Mouse (Mus musculus) bone marrow, adult 2 months (tissue): ENCODE measurements at regions not wholly inside any gene's neighbourhood (a gene's known extent, or its start where the extent isn't known, plus 50 kb on each side); places are given as distances from the start of the nearest gene placed in this dataset.
A peak's percentile ranks its signal among the peaks of the same experiment; 100 is the strongest.

ENCODE experiments used
- H3K27ac ChIP-seq: fragments of 200-500 bp; 2 replicates; pipeline ENCODE4 v1.5.1; 2012; ENCODE audit warnings: low read depth, mild to moderate bottlenecking, control low read depth, inconsistent platforms, low read length; ENCODE audit not compliant: control insufficient read depth, poor library complexity, insufficient read depth
- H3K4me1 ChIP-seq: fragments of 200-500 bp; 2 replicates; pipeline ENCODE4 v1.6.1; 2011; ENCODE audit warnings: low read length; ENCODE audit not compliant: control insufficient read depth, insufficient read depth
- H3K4me3 ChIP-seq: fragments of 200-500 bp; replicated peaks from 2 replicates; pipeline ENCODE3; 2011; ENCODE audit warnings: mild to moderate bottlenecking, low read depth, low read length, control low read depth; ENCODE audit not compliant: control insufficient read depth
- CTCF ChIP-seq: fragments of 200-500 bp; IDR thresholded peaks from 2 replicates; pipeline ENCODE4 v1.5.1; 2011; ENCODE audit warnings: low read length, control low read depth; ENCODE audit not compliant: control insufficient read depth, insufficient read depth
- POLR2A ChIP-seq: fragments of 200-500 bp; IDR thresholded peaks from 2 replicates; pipeline ENCODE4 v1.6.1; 2011; ENCODE audit warnings: low read depth, mild to moderate bottlenecking, control low read depth, low read length, borderline replicate concordance; ENCODE audit not compliant: control insufficient read depth
- WGBS: fragments of 180-500 bp; shearing (Covaris S2); methylation state at CpG from one replicate; pipeline ENCODE4 v1.1.7; 2018; 5-methylcytosine and 5-hydroxymethylcytosine counted together

GRCm38 (mm10) chr3:149092649-149093048, 102.3 kb upstream of the Adgrl2 start:
- TF ChIP-seq CTCF (no peak), POLR2A (no peak)
- 38% methylated on average over 5 of the region's 5 CpGs for WGBS

GRCm38 (mm10) chr3:149090103-149090502, 99.7 kb upstream of the Adgrl2 start:
- WGBS = 79% methylated on average over 5 of the region's 5 CpGs
- no peak overlapping the region for H3K4me3 ChIP-seq
- H3K27ac ChIP-seq = no peak overlapping the region
- H3K4me1 ChIP-seq = peaks cover 5% of the 10 kb centered on the region; the same call in 1 of the 2 replicates
- TF ChIP-seq POLR2A (no peak), CTCF (no peak)

More at GRCm38 (mm10) chr3:149092649-149093048, 102.3 kb upstream of the Adgrl2 start:
- Histone ChIP-seq H3K27ac (no peak overlapping the region), H3K4me1 (no peaks in the 10 kb centered on the region; the same call in 1 of the 2 replicates), H3K4me3 (no peak overlapping the region)

GRCm38 (mm10) chr3:149088621-149089128, 98.3 kb upstream of the Adgrl2 start:
- no peak overlapping the region for H3K27ac ChIP-seq
- H3K4me3 ChIP-seq = peak overlapping the region; percentile 20
- 2% methylated on average over 16 of the region's 16 CpGs for WGBS
- TF ChIP-seq CTCF (no peak), POLR2A (no peak)
- peaks cover 5% of the 10 kb centered on the region; the same call in 1 of the 2 replicates for H3K4me1 ChIP-seq

GRCm38 (mm10) chr3:149087488-149087887, 97.1 kb upstream of the Adgrl2 start:
- 87% methylated on average over 8 of the region's 8 CpGs for WGBS
- H3K27ac ChIP-seq = no peak overlapping the region

GRCm38 (mm10) chr3:149086704-149087103, 96.3 kb upstream of the Adgrl2 start:
- Histone ChIP-seq H3K4me3 (no peak overlapping the region), H3K27ac (no peak overlapping the region), H3K4me1 (peaks cover 5% of the 10 kb centered on the region; the same call in 1 of the 2 replicates)
- TF ChIP-seq POLR2A (no peak), CTCF (no peak)
- WGBS = 52% methylated on average over 5 of the region's 5 CpGs

More at GRCm38 (mm10) chr3:149087488-149087887, 97.1 kb upstream of the Adgrl2 start:
- Histone ChIP-seq H3K4me3 (no peak overlapping the region), H3K4me1 (peaks cover 5% of the 10 kb centered on the region; the same call in 1 of the 2 replicates)
- TF ChIP-seq POLR2A (no peak), CTCF (no peak)

GRCm38 (mm10) chr3:149086086-149086485, 95.7 kb upstream of the Adgrl2 start:
- H3K4me3 ChIP-seq = no peak overlapping the region
- peaks cover 5% of the 10 kb centered on the region; the same call in 1 of the 2 replicates for H3K4me1 ChIP-seq
- no peak for TF ChIP-seq POLR2A
- TF ChIP-seq CTCF = no peak
- H3K27ac ChIP-seq = no peak overlapping the region
- WGBS = 48% methylated on average over 3 of the region's 3 CpGs

- TF ChIP-seq POLR2A (no peak), CTCF (no peak)
- Histone ChIP-seq H3K4me3 (no peak overlapping the region), H3K27ac (no peak overlapping the region), H3K4me1 (peaks cover 5% of the 10 kb centered on the region; the same call in 1 of the 2 replicates)
- 68% methylated on average over 10 of the region's 10 CpGs for WGBS
Measured at GRCm38 (mm10) chr3:149084861-149085598, 94.7 kb upstream of the Adgrl2 start.

GRCm38 (mm10) chr3:149083391-149083790, 93.0 kb upstream of the Adgrl2 start:
- no peak overlapping the region for H3K4me3 ChIP-seq

More at GRCm38 (mm10) chr3:149083391-149083790, 93.0 kb upstream of the Adgrl2 start:
- TF ChIP-seq POLR2A (no peak), CTCF (no peak)
- H3K4me1 ChIP-seq = peaks cover 5% of the 10 kb centered on the region; the same call in 1 of the 2 replicates
- WGBS = 39% methylated on average over 11 of the region's 11 CpGs
- H3K27ac ChIP-seq = no peak overlapping the region
